Comparison of ENCODE assay signal across 7 mouse cellular contexts in the genomic region with DNA sequence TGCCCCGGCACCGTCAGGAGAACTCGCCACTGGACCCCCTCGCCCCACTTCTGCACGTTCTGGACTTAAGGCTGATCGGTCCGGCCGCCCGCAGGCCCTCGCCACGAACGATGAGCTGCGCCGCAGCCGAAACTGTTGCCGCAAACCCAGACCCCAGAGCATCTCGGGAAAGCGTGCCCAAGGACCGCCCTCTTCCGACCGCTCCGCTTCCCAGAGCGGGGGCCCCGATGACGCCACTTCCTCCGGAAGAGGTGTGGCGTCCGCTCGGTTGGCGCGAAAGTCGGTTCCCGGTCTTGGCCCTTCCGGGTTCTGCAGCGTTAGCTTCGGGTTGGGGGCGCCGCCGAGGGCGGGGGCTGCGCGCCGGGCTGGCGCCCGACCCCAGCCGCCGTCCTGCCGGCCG. TPM values are rescaled to one million over a fixed set of nuclear protein-coding genes. Genes with fewer than 3 reads are reported as not detected.
A peak's percentile ranks its signal among the peaks of the same experiment; 100 is the strongest.
DNase-seq lines count a peak whose midpoint lies in the region; ATAC-seq lines count a peak whose summit lies in the region.

A gene (minus strand): TSS at position 156 of the 400 bp plus-strand sequence.
A gene (plus strand): TSS at position 289 of the 400 bp plus-strand sequence.

- under 1% methylated on average over 49 of the region's 49 CpGs for WGBS in embryonic facial prominence, embryonic 10.5 days
- under 1% methylated on average over 49 of the region's 49 CpGs for WGBS in limb, embryonic 10.5 days
- WGBS in midbrain, embryonic 13.5 days = under 1% methylated on average over 49 of the region's 49 CpGs

- peak; percentile 96 for DNase-seq in adrenal gland, postnatal 10 days
- DNase-seq in embryonic facial prominence, embryonic 10.5 days (ENCODE audit: low spot score) = peak; percentile 98
- peak; percentile 82 for DNase-seq in kidney, adult 11 months
- DNase-seq in limb, embryonic 10.5 days (ENCODE audit: low spot score) = peak; percentile 98
- DNase-seq in spleen, adult 12 weeks (ENCODE audit: low spot score) = peak; percentile 86

- peak within 1 kb of the TSS; percentile 98 for H3K27ac ChIP-seq in embryonic facial prominence, embryonic 10.5 days (replicated peaks)
- peak within 1 kb of the TSS; percentile 98 for H3K27ac ChIP-seq in limb, embryonic 10.5 days
- H3K27ac ChIP-seq in midbrain, embryonic 13.5 days = peak within 1 kb of the TSS; percentile 86

- peak within 1 kb of the TSS; percentile 96 for H3K4me3 ChIP-seq in embryonic facial prominence, embryonic 10.5 days
- peak within 1 kb of the TSS; percentile 94 for H3K4me3 ChIP-seq in limb, embryonic 10.5 days
- H3K4me3 ChIP-seq in midbrain, embryonic 13.5 days (replicated peaks) = peak within 1 kb of the TSS; percentile 91

- H3K4me2 ChIP-seq in midbrain, embryonic 13.5 days (replicated peaks) = peak within 1 kb of the TSS; percentile 87

- no peaks in the 10 kb centered on the region for H3K9me3 ChIP-seq in embryonic facial prominence, embryonic 10.5 days
- no peaks in the 10 kb centered on the region for H3K9me3 ChIP-seq in limb, embryonic 10.5 days (replicated peaks)
- no peaks in the 10 kb centered on the region for H3K9me3 ChIP-seq in midbrain, embryonic 13.5 days

- H3K4me1 ChIP-seq in embryonic facial prominence, embryonic 10.5 days = peaks cover 17% of the 10 kb centered on the region
- peaks cover 10% of the 10 kb centered on the region for H3K4me1 ChIP-seq in limb, embryonic 10.5 days
- peaks cover 29% of the 10 kb centered on the region for H3K4me1 ChIP-seq in midbrain, embryonic 13.5 days (replicated peaks)

- peak within 1 kb of the TSS; percentile 86 for H3K9ac ChIP-seq in midbrain, embryonic 13.5 days (replicated peaks)

- no peaks in the 10 kb centered on the region for H3K27me3 ChIP-seq in embryonic facial prominence, embryonic 10.5 days (replicated peaks; ENCODE audit: low read depth, poor library complexity, severe bottlenecking)
- no peaks in the 10 kb centered on the region for H3K27me3 ChIP-seq in limb, embryonic 10.5 days (ENCODE audit: low read depth, poor library complexity, severe bottlenecking)
- H3K27me3 ChIP-seq in midbrain, embryonic 13.5 days = no peaks in the 10 kb centered on the region

- peak; percentile 97 for ATAC-seq in granulocyte monocyte progenitor cell, adult 5-6 weeks (replicated peaks; ENCODE audit: poor library complexity, severe bottlenecking)
- ATAC-seq in midbrain, embryonic 13.5 days = peak; percentile 98

- peaks cover 36% of the 10 kb centered on the region for H3K36me3 ChIP-seq in embryonic facial prominence, embryonic 10.5 days (replicated peaks)
- peaks cover 31% of the 10 kb centered on the region for H3K36me3 ChIP-seq in limb, embryonic 10.5 days
- peaks cover 18% of the 10 kb centered on the region for H3K36me3 ChIP-seq in midbrain, embryonic 13.5 days

RNA-seq across cellular contexts. Expression of the first gene that starts in this region (rescaled TPM):
- total RNA-seq in adrenal gland, postnatal 10 days (2021) = 10 to 100 TPM; 22.6 to 51.8 TPM
- 2.9 and 4.0 TPM in 2 replicates for polyA plus RNA-seq in embryonic facial prominence, embryonic 10.5 days (2016; fragmentation: Nextera tagmentation; extraction: Ambion mirVana)
- not detected in 2 replicates for total RNA-seq in granulocyte monocyte progenitor cell, adult 5-6 weeks (2014; fragmentation: Nextera tagmentation)
- total RNA-seq in granulocyte monocyte progenitor cell, adult 5-6 weeks (2017) = 0.04 TPM in 1 of 2 replicates, not detected in the other
- polyA plus RNA-seq in limb, embryonic 10.5 days (2016; fragmentation: Nextera tagmentation; extraction: Ambion mirVana) = 3.6 and 4.2 TPM in 2 replicates
- 1.5 and 1.6 TPM in 2 replicates for polyA plus RNA-seq in midbrain, embryonic 13.5 days (2015; fragmentation: Nextera tagmentation; extraction: Ambion mirVana)

RNA-seq across cellular contexts. Expression of the second gene that starts in this region (rescaled TPM):
- total RNA-seq in adrenal gland, postnatal 10 days (2021) = 10 to 100 TPM; 34.2 to 46.8 TPM
- polyA plus RNA-seq in embryonic facial prominence, embryonic 10.5 days (2016; fragmentation: Nextera tagmentation; extraction: Ambion mirVana) = 86.9 and 93.9 TPM in 2 replicates
- total RNA-seq in granulocyte monocyte progenitor cell, adult 5-6 weeks (2014; fragmentation: Nextera tagmentation) = 154 and 214 TPM in 2 replicates
- 211 and 230 TPM in 2 replicates for total RNA-seq in granulocyte monocyte progenitor cell, adult 5-6 weeks (2017)
- polyA plus RNA-seq in limb, embryonic 10.5 days (2016; fragmentation: Nextera tagmentation; extraction: Ambion mirVana) = 87.3 and 90.2 TPM in 2 replicates
- 32.0 and 36.2 TPM in 2 replicates for polyA plus RNA-seq in midbrain, embryonic 13.5 days (2015; fragmentation: Nextera tagmentation; extraction: Ambion mirVana)

Comparison
In these comparisons a context has a peak if more than half of its experiments do, and no peak if none do; other contexts are left out.
1. Peak in every context shown above with its lines: DNase-seq, ATAC-seq, H3K4me3 ChIP-seq and H3K27ac ChIP-seq.
2. RNA of the first gene that starts in this region (total RNA-seq): 22.6 to 51.8 TPM in adrenal gland, postnatal 10 days; 0.04 TPM in granulocyte monocyte progenitor cell, adult 5-6 weeks; every median in the first group is over 10 times any median in the second.